Mouse (Mus musculus) forebrain, embryonic 13.5 days (tissue): ENCODE results near the gene Gltp. TPM values are rescaled to one million over a fixed set of nuclear protein-coding genes. Genes with fewer than 3 reads are reported as not detected.

ENCODE experiments used
- ATAC-seq: fragments of 200-750 bp; cut with Nextera tagmentation; 2 replicates; pipeline ENCODE4 v1.8.0; 2017
- H3K27ac ChIP-seq: fragments of 300-500 bp; sonication (generic); 2 replicates; pipeline ENCODE4 v1.5.1; 2015; ENCODE audit warnings: inconsistent platforms, mild to moderate bottlenecking, moderate library complexity
- H3K27me3 ChIP-seq: fragments of 300-500 bp; sonication (generic); 2 replicates; pipeline ENCODE4 v1.6.1; 2015; ENCODE audit warnings: mild to moderate bottlenecking, inconsistent platforms
- H3K36me3 ChIP-seq: fragments of 300-500 bp; sonication (generic); 2 replicates; pipeline ENCODE4 v1.6.1; 2015; ENCODE audit warnings: mild to moderate bottlenecking, inconsistent platforms; ENCODE audit not compliant: poor library complexity, severe bottlenecking
- H3K4me1 ChIP-seq: fragments of 300-500 bp; sonication (generic); 2 replicates; pipeline ENCODE4 v1.6.1; 2015; ENCODE audit warnings: inconsistent platforms
- H3K4me2 ChIP-seq: fragments of 300-500 bp; sonication (generic); 2 replicates; pipeline ENCODE4 v1.6.1; 2015; ENCODE audit warnings: inconsistent platforms, mild to moderate bottlenecking, moderate library complexity
- H3K4me3 ChIP-seq: fragments of 300-500 bp; sonication (generic); 2 replicates; pipeline ENCODE4 v1.5.1; 2015; ENCODE audit warnings: mild to moderate bottlenecking, inconsistent platforms
- H3K9ac ChIP-seq: fragments of 300-500 bp; sonication (generic); 2 replicates; pipeline ENCODE4 v1.6.1; 2015; ENCODE audit warnings: mild to moderate bottlenecking, inconsistent platforms
- H3K9me3 ChIP-seq: fragments of 300-500 bp; sonication (generic); replicated peaks from 2 replicates; pipeline ENCODE4 v1.6.1; 2016; ENCODE audit warnings: inconsistent platforms
- WGBS: fragments of 180-500 bp; shearing (Covaris S2); methylation state at CpG from one replicate; pipeline ENCODE4 v1.1.7; 2015; 5-methylcytosine and 5-hydroxymethylcytosine counted together
- microRNA-seq: library from miRNA; unstranded; fragments of <30 nt; microRNA quantifications from one replicate; pipeline ENCODE4, GENCODE M21; 2016
- polyA plus RNA-seq: library from polyadenylated mRNA; unstranded; fragments of >200 nt; fragmentation: Nextera tagmentation; extraction: Ambion mirVana; gene quantifications from 2 replicates; pipeline ENCODE4 v1.2.1, GENCODE M21; 2015

The Gltp gene
- polyA plus RNA-seq, 1 experiment from 2014 or later = 51.7 TPM

DNA sequence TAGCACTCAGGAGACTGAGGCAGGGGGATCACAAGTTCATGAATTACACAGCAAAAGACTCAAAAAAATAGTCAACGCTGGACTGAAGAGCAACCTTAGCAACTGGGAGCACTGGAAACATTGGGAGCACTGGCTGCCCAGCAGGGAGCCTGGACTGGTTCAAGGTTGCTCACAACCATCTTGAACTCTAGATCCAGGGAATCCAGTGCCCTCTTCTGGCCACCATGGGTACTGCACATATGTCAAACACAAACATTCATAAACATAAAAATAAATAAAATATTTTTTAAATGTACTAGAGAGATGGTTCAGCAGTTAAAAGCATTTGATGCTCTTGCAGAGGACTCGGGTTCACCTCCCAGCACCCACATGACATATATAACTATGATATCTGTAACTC is 59.4 kb downstream of the Gltp start:
- H3K27me3 ChIP-seq = peaks cover 7% of the 10 kb centered on the region; the same call in 1 of the 2 replicates
- H3K36me3 ChIP-seq = no peaks in the 10 kb centered on the region
- ATAC-seq = no peak
- H3K9me3 ChIP-seq = no peaks in the 10 kb centered on the region
- H3K9ac ChIP-seq = no peak overlapping the region
- no peak overlapping the region for H3K4me2 ChIP-seq
- H3K4me1 ChIP-seq = no peaks in the 10 kb centered on the region
- H3K27ac ChIP-seq = no peak overlapping the region
- H3K4me3 ChIP-seq = no peak overlapping the region
- WGBS = 50% methylated on average over 2 of the region's 2 CpGs

DNA sequence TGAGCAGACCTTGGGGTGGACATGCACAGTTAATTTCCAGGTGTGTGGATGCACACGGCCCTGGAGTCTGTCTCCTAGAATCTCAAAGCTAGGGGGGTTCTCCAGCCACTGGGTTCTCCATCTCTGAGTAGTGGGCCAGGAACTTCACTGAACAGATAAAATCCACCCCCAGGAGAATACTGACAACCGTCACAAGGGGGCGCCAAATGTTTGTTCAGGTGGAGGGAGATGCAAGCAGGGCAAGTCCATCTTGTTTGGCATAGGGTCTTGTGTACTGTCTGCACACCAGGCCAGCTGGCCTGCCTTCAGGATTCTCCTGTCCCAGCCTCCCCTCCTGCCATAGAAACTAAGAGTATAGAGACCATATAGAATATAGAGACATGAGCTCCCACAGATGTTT is 65.2 kb downstream of the Gltp start:
- 13% methylated on average over 3 of the region's 3 CpGs for WGBS
- no peak overlapping the region for H3K4me3 ChIP-seq
- no peak for ATAC-seq
- H3K4me1 ChIP-seq = no peaks in the 10 kb centered on the region
- no peak overlapping the region for H3K4me2 ChIP-seq
- H3K27ac ChIP-seq = no peak overlapping the region
- no peak overlapping the region for H3K9ac ChIP-seq
- H3K27me3 ChIP-seq = peaks cover 4% of the 10 kb centered on the region; the same call in 1 of the 2 replicates
- no peaks in the 10 kb centered on the region for H3K9me3 ChIP-seq
- no peaks in the 10 kb centered on the region for H3K36me3 ChIP-seq

DNA sequence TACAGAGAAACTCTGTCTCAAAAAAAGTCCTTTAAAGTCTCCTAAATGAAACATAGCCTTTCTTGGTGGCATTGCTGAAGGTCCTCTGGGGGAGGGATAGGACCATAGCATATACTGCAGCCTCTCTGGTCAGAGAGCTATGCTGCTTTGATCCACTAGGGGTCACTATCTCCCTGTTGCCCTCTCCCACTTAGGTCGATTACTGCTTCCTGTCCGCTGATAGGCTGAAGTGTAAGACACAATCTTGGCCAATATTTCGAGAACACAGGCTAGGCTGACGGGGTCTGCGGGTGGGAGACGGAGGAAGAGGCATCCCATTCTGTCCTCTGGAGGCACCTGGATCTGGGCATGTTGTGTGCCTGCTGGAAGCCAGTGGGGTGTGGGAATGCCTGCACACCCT is 70.5 kb downstream of the Gltp start:
- H3K36me3 ChIP-seq = no peaks in the 10 kb centered on the region
- H3K27ac ChIP-seq = no peak overlapping the region
- no peak overlapping the region for H3K9ac ChIP-seq
- H3K27me3 ChIP-seq = no peaks in the 10 kb centered on the region
- H3K4me3 ChIP-seq = no peak overlapping the region
- H3K4me1 ChIP-seq = no peaks in the 10 kb centered on the region
- no peaks in the 10 kb centered on the region for H3K9me3 ChIP-seq
- WGBS = 43% methylated on average over 6 of the region's 6 CpGs
- no peak overlapping the region for H3K4me2 ChIP-seq
- ATAC-seq = no peak

Small RNA genes lying within 50 kb of the gene (microRNA-seq; reads per million reads assigned to microRNA genes)
- 0.80 reads per million for gene Mir7028

Other genes with a start within 250 kb of the Gltp start
- 18.9 and 20.8 TPM in 2 replicates for gene Mmab, start 246.9 kb downstream of the Gltp start, polyA plus RNA-seq
- 44.4 and 50.7 TPM in 2 replicates for gene Mvk, start 246.7 kb downstream of the Gltp start, polyA plus RNA-seq
- 4.8 and 4.9 TPM in 2 replicates for gene Fam222a, start 123.0 kb downstream of the Gltp start, polyA plus RNA-seq
- gene Trpv4, start 32.6 kb downstream of the Gltp start, polyA plus RNA-seq = 0.39 and 0.47 TPM in 2 replicates
- 22.6 and 23.8 TPM in 2 replicates for gene Tchp, start 16.8 kb upstream of the Gltp start, polyA plus RNA-seq
- gene Ankrd13a, start 83.7 kb upstream of the Gltp start, polyA plus RNA-seq = 26.8 and 30.0 TPM in 2 replicates
- 41.2 and 45.3 TPM in 2 replicates for gene Git2, start 84.5 kb upstream of the Gltp start, polyA plus RNA-seq
- 184 and 195 TPM in 2 replicates for gene 1500011B03Rik, start 132.5 kb upstream of the Gltp start, polyA plus RNA-seq
- not detected in 2 replicates for gene 4930519G04Rik, start 162.7 kb upstream of the Gltp start, polyA plus RNA-seq
- gene Gm9936, start 167.7 kb upstream of the Gltp start, polyA plus RNA-seq = 0.76 and 0.87 TPM in 2 replicates
- gene Oasl2, start 206.0 kb upstream of the Gltp start, polyA plus RNA-seq = 1.5 and 2.0 TPM in 2 replicates
- 0.15 and 0.28 TPM in 2 replicates for gene Oasl1, start 232.3 kb upstream of the Gltp start, polyA plus RNA-seq